Mouse (Mus musculus): ENCODE data around the gene Arpin.

GRCm38 (mm10) chr7:79892576-79893428 lies 42.4 kb downstream of the Arpin start:
- no peak for TF ChIP-seq CTCF (IDR thresholded peaks at IDR 0.05; ENCODE audit: control insufficient read depth, insufficient read depth, low read length)
- no peak for TF ChIP-seq POLR2A (IDR thresholded peaks at IDR 0.05; ENCODE audit: borderline replicate concordance, control insufficient read depth, low read depth, low read length)
